Mouse (Mus musculus) monocyte, adult 2 months (primary cell): ENCODE measurements around the gene Ankrd44.

Experiments
- DNase-seq, 2 experiments: peaks; one replicate each; pipeline ENCODE4 v3.0.0; 2022; ENCODE audit warnings: low spot score in 2 of 2, low read depth in 1 of 2

The Ankrd44 gene

DNA sequence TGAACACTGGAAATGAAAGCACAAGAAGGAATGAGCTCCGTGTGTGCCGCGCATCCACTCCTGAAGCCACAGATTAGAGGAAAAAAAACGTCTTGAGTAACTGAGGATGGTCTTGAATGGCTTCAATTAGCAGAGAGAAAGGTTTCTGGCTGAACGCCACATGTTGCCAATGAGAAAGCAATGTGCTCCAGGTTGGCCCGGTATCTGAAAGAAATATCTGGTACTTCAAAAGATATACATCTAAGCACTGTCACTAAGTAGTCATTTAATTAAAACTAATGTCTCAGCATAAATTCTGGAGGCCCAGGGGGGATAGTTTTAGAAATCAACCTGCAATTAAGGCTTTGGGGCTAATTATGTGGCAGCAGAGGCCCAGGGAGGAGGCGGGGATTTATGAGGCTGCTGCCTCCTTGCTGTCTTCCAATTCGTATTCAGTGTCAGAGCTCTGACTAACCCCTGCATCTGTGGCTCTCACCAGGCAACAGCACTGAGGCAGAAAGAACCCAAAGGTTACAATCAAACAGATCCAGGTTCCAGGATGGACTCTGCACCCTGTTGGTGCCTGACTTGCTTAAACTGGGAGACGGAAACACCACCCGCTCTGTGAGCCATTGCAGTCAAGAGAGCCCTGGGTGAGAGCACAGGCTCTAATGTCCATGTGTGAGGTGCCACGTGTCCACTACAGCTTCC lies 72.7 kb downstream of the Ankrd44 start:
- DNase-seq, result no peak

DNA sequence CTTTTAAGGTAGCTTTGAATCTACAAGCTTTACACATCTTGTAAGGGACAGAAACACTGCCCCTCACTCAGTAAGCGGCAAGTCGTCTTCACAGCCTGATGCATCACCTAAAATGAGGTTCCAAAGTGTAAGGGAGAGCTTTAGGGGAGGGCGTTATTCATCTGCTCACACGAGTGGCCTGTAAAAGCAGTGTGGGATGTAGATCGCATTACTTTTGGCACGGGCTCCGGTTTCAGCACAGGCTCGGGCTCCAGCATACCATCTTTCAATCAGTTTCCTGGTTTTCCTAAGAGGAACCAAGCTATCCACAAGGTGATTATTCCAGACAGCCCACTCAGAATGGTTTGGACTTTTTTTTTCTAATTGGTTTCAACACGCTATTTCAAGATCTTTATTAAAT lies 74.6 kb downstream of the Ankrd44 start:
- DNase-seq, result no peak

DNA sequence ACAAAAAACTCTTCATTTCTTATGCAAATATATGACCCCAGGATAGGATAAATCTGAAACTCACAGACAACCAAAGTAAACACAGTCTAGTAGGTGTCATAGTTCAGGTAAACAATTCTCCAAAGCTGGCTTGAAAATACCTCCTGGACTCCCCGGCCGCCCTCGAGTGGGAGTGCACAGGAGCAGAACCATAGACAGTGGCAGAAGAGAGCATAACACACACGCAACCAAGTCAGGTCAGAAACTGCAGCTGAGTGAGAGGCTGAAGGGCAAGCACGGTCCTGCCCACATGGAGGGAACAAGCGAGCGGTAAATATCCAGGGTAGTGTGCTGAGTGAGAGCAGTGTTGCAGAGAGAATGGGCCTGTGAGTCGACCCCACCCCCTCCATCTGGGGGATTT lies 76.1 kb downstream of the Ankrd44 start:
- no peak for DNase-seq

DNA sequence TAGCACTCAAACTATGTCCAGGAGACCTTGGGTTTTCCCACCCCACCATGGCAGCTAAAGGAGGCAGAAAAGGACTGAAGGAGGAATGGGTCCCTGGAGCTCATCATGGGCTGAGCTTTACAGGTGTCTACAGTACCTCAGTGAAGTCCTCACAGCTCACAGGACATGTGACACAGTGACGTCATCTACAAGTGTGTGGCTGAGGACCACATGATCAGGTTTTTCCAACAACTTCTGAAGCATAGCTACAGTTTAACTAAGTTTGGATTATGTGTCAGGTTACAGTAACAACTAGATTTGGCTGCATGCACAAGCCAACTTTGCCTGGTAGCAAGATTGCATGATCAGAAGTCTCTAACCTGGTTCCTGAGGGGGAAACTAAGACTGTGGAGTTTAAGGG lies 78.9 kb downstream of the Ankrd44 start:
- DNase-seq, result no peak

DNA sequence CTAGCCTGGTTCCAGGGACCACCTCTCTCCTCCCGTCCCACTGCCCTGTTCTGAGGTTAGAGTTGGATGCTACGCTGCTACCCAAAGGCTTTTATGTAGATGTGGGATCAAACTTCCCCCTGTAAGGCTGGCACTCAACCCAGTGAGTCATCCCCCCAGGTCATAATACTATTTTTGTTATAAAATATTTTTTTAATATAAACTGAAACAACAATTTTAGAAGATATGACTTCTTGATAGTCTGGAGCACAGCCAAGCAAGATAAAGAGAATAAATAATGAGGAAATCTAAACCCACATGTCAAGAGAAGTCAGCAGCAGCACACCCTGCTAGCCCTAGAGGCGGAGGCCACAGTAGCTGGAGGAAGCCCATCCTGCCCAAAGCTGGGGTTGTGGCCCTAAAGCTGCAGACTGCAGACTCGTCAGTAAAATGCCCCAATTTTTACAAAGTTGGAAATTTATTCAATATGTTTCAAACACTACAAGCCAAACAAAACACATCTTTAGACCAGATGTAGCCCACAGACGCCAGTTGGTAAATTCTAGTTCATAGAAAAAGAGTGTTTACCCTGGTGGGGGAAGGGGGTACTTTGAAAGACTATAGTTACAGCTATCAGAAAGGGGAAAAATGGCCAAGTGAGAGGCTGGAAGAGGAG lies 79.7 kb downstream of the Ankrd44 start:
- no peak for DNase-seq

DNA sequence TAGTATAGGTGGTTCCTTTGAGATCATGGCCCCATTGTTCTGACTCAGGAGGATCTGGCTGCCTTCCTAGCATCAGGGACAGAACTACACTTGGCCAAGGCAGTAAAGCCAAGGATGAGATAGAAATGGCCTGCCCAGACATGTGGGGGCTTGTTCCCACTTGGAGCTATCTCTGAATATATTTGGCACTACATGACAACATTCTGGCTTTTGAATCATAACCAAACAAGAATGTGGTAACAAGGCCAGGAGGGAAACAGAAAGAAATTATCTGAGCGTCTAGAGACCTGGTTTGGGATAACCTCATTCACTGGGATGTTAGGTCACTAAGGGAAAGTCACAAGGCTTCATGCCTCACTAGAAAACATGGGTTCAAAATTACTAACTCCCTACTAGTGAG lies 81.8 kb downstream of the Ankrd44 start:
- DNase-seq, result no peak

DNA sequence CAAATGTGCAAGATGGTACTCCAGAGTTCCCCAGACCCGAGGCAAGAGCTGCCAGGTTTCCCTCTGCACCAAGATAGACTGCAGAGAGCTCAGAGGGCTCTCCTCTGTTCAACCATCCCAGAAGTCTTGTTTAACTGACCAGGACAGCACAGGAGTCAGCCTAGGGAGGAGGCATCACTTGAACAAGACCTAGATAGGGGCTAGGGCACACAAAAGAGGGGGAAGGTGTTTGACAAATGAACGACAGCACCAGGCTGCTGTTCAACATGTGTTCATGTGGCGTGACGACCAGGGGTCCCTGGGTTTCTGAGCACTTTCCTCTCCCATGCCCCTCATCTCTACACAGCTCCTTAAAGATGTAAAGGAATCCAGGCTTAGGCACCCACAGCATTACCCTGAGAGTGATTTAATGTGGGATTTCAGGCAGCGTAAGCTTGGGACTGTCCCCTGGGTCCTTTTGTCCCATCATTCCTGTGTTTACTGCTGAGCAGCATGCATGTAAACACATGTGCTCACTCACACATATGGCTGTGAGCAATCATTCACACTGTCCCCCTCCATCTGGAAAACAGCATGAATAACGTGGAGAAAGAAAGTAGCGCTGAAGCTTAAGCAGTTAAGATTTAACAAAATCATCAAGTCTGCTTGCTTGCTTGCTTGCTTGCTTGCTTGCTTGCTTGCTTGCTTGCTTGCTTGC lies 83.3 kb downstream of the Ankrd44 start:
- DNase-seq, result no peak

DNA sequence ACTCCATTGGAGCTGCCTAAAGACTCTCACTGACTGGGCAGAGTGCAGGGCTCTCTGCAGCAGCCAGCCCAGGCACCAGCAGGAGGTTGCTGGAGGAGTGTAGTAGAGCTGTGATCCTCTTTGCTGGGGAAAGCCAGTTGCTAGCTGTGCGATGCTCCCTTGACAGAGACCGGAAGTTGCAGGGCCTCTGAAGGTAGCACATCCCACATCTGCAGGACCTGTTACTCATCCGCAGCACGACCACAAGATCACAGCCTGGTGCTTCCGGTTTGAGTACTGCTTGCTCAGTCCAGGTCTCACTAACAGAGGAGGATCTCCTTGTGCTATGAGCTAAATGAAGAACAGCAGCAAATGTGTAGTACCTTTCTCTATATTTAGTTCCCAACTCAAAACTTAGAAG lies 84.4 kb downstream of the Ankrd44 start:
- no peak for DNase-seq

DNA sequence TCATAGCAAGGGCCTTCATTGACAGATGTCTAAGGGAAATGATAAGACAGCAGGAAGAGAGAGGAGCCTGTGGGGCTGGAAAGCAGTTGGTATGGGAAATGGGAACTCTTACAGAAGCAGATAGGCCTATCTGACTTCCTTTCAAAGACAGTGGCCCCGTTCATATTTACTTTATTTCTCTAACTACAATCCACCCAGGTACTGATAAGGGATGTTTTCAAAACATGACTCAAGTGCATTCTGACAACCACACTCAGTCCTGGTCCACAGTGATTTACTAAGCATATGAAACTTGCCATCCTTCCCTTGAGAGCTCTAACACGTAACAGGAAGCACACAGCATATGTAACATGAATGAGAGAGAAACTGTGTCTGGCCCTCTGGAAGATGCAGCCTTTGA lies 86.1 kb downstream of the Ankrd44 start:
- no peak for DNase-seq

DNA sequence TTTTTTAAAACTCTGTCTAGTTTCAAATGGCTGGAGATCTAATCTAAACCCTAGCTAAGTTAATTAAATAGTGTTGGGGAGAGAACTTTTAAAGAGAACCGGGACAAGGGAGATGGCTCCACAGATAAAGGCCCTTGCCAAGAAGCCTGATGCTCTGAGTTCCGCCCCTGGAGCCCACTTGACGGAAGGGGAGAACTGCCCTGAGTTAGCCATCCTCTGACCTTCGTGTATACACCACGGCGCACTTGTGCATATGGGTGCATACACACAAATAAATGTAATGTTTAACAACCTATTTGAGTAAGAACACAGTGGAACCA lies 87.7 kb downstream of the Ankrd44 start:
- DNase-seq, result no peak

DNA sequence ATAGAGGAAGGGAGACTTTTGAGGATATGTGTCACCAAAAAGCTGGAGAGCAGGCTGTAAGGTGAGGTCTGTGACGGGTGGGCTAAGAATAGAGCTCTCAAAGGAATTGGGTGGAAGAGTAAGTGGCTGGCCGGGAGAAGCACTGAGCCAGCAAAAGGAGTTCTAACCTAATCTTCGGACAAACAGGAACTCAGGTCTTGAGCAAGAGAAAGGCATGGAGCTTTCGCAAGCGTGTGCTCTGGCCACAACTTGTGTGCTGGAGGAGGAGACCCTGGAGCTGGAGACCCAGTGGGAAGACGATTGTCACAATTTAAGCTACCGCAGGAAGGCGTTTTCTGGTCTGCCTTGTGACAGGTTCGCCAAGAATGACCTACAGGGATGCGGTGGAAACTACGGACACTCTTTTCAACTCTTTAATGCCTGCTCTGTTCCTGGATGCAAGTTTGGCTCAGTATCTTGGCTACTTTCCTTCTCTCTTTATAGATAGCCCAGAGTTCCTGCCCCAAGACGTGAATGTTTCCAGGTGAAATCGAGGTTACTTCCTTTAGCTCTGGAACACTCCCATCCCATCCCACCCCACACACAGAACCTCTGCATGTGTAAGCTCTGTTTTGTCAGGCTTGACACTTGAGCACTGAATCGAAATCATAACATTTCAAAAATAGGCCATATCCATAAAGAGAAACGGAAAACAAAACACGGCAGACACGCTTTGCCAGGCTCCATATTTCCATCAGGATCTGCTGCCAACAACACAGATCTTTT lies 88.3 kb downstream of the Ankrd44 start:
- peak; percentile 42 to 44 for DNase-seq

DNA sequence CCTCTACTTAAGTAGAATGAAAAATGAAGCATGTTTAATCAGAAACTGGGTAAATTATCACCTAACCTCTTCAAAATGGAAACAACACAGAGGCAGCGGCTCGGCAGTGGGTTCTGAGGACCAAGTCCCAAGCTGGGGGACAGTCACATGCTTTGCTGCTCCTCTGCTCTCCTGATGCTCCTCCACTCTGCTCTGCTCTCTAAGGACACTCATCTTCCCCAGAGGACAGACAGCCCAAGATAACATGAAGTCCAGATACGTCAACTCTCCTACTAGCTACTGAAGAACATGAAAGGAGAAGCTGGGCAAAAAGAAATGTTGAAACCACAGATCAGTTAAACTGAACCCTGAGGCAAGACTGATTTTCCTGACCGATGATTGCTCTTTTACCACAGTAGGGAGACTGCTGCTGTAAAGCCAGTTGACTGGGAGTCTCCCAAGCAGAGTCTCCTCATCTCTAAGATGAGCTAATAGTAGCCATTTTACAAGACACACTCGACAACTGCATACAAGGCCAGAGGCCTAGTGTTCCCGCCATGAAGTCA lies 90.5 kb downstream of the Ankrd44 start:
- no peak for DNase-seq

DNA sequence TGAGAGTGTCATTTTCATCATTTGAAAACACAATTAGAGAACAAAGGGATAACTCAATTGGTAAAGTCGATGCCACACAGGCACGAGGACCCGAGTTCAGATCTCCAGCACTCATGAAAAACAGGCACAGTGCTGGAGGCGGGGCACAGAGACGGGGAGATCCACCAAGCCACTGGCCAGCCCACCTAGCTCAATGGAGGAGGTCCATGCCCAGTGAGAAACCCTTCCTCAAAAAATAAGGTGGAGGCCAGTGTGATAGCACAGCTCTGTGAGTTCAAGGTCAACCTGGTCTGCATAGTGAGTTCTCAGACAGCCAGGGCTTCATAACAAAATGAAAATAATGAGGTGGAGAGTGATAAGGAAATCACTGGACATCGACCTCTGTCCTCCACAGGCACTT lies 93.0 kb downstream of the Ankrd44 start:
- DNase-seq, result no peak

DNA sequence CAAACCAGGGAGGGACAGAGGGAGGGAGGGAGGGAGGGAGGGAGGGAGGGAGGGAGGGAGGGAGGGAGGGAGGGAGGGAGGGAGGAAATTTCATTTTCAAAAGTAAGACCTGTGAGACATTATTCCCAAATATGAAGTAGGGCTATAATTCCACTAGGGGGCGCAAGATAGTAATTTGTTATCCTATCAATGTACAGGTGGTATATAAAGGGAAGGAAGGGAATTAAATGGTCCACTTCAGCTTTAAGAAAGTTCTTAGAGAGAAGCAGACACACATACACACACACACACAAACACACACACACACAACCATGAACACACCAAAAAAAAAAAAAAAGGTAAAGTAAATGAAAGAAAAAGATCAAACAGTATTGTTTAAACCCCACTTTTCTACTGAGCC lies 93.4 kb downstream of the Ankrd44 start:
- DNase-seq, result no peak

DNA sequence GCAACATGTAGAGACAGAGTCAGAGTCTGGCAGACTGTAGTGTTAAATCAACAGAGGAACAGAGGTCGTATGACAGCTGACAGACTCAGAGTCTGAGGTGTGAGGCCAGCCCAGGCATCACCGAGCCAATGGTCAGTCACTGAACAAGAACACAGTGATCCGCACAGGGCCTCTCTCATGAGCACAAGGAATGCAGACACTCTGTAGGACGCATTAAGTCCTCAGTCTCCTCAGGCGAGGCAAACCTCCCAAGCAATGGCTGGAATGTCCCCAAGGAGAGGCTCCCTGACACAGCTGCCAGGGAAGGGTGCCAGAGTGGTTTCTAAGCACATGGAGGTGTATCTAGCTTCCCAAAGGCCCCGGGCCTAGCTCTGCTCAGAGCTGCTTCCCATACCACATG lies 96.0 kb downstream of the Ankrd44 start:
- DNase-seq, result no peak

DNA sequence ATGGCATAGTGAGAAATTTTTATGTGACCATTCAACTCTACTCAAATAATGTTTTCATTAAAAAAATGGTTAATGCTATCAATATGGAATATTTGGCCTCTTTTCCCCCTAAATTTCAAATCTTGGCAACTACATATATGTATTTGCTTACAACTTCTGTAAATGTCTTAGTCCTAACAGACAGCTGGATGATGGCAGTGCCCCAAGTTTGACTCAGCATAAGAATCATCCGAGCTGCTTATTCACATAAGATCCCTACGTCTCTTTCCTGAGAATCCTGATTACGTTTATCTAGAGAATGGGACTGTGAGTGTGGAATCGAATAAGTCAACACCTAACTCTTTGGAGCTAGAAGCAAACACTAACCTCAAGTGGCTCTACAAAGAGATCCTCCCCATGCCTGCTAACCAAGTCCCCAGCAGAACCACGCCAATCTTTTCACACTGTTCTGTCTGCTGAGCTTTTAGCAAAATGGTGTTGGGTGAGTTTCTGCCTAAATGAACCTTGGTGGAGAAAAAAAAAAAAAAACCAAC lies 96.4 kb downstream of the Ankrd44 start:
- DNase-seq, result no peak

DNA sequence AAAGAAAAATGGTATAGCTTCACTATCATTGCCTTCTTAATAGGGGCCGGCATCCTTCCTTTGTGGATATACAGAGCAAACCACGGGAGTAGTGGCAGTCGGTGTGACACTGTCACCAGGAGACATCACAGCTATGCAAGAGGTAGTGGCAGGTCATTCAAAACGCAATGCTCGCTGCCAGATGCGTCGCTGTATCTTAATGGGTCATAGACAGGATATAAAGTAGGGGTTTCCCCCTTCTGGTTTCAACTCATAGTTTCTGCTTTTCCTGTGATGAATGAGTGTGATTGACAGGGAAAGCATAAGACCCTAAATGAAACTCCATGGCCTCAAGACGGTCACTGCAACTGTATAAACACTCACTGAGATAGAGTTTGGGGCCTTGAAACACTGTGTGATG lies 98.4 kb downstream of the Ankrd44 start:
- no peak for DNase-seq

DNA sequence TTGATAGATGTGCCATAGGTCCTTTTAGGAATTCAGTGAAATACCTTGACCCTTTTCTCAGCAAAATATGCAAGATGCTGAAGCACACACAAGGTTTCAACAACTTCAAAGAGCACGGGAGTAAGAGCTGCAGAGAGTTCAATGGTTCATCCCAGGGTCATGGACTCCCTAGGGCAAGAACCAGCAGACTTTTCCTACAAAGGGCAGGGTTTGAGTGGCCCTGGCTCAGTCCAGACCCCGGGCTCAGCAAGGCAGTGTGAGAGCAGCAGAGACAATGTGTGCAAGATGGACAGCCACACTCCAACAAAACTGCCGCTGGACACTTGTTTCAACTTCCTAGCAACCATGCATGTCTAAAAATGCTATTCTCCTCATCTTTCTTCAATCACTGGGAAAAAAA lies 98.8 kb downstream of the Ankrd44 start:
- no peak for DNase-seq

DNA sequence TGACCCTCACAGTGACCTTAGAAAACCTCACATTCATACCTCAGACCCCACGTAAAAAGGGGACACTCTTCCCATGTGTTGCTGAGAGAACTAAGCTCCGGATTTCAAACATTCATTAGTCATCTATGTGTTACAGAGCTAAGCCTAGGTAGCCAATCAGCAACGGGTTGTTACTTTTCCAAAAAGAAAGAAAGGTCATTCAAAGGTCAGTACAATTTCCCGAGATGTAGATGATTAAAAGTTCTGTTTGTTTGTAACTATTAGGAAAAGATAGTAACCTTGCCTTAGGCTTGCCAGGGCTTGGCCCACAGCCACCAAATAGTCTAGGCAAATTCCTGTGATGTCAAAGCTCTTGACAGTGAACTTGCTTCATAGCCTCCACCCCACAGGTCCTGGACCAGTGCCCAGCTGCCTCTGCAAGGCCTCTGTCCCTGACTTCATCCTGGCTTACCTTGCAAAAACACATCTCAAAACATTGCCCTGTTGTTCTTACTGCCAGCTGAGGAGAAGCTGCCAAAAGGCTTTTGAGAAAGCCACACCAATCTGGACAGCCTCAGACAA lies 99.7 kb downstream of the Ankrd44 start:
- DNase-seq, result no peak

DNA sequence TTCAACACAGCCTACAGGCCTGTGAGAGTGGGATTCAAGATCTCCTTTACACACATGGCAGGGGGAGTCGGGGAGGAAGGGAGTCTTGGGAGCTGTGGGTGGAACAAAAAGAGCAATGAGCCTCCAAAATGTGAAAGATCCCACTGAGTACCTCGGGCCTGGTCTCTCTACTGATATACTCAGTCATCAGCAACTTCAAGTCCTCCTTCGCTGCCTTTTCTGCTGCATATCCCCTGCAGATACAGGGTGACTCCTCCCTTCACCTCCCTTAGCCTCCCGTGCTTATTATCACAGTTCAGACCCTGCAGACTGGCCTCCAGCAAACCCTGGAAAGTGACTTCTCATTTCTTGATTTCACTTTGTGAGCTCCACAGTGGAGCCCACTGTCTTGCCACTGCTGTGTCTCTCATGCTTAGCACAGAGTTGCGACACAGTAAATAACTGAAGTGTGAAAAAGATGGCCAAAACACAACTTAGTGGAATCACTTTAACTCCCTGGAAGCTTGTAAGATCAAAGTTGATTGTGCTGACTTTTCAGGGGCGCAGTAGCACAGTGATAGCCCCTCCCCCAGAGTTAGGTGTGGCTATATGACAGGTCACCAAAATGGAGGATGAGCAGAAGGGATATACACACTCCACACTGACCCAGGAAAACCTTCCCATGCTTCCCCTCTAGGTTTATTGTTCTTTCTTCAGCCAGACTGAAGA lies 100.3 kb downstream of the Ankrd44 start:
- DNase-seq, result no peak
